Mouse (Mus musculus): ENCODE measurements around the gene Elmo1. TPM values are rescaled to one million over a fixed set of nuclear protein-coding genes. Genes with fewer than 3 reads are reported as not detected.

Gene Elmo1
- total RNA-seq, 1 experiment from 2014 or later, result 18.8 TPM

- no peak for DNase-seq
Measured at GRCm38 (mm10) chr13:20270148-20270547, 179.8 kb downstream of the Elmo1 start.

- DNase-seq, result peak; percentile 29
Measured at GRCm38 (mm10) chr13:20271799-20272198, 181.4 kb downstream of the Elmo1 start.

GRCm38 (mm10) chr13:20272562-20272961 lies 182.2 kb downstream of the Elmo1 start:
- no peak for DNase-seq

- no peak for DNase-seq
Measured at GRCm38 (mm10) chr13:20279889-20280288, 189.5 kb downstream of the Elmo1 start.

- no peak for DNase-seq
Measured at GRCm38 (mm10) chr13:20283891-20284290, 193.5 kb downstream of the Elmo1 start.

- no peak for DNase-seq
Measured at GRCm38 (mm10) chr13:20286680-20287079, 196.3 kb downstream of the Elmo1 start.

- no peak for DNase-seq
Measured at GRCm38 (mm10) chr13:20288393-20288792, 198.0 kb downstream of the Elmo1 start.

- no peak for DNase-seq
Measured at GRCm38 (mm10) chr13:20290412-20290811, 200.0 kb downstream of the Elmo1 start.

GRCm38 (mm10) chr13:20292348-20292747 lies 202.0 kb downstream of the Elmo1 start:
- peak; percentile 29 for DNase-seq

- no peak for DNase-seq
Measured at GRCm38 (mm10) chr13:20295278-20295970, 205.0 kb downstream of the Elmo1 start.

- peak; percentile 71 for DNase-seq
Measured at GRCm38 (mm10) chr13:20297841-20298240, 207.4 kb downstream of the Elmo1 start.

GRCm38 (mm10) chr13:20299424-20299823 lies 209.0 kb downstream of the Elmo1 start:
- DNase-seq, result no peak

- no peak for DNase-seq
Measured at GRCm38 (mm10) chr13:20300052-20300564, 209.7 kb downstream of the Elmo1 start.

- DNase-seq, result no peak
Measured at GRCm38 (mm10) chr13:20300626-20301025, 210.2 kb downstream of the Elmo1 start.

GRCm38 (mm10) chr13:20301760-20302159 lies 211.4 kb downstream of the Elmo1 start:
- DNase-seq, result no peak

- no peak for DNase-seq
Measured at GRCm38 (mm10) chr13:20305621-20306020, 215.2 kb downstream of the Elmo1 start.

- DNase-seq, result no peak
Measured at GRCm38 (mm10) chr13:20306180-20307177, 216.1 kb downstream of the Elmo1 start.

GRCm38 (mm10) chr13:20307381-20307780 lies 217.0 kb downstream of the Elmo1 start:
- DNase-seq, result no peak

GRCm38 (mm10) chr13:20311612-20312011 lies 221.2 kb downstream of the Elmo1 start:
- peak; percentile 79 for DNase-seq

GRCm38 (mm10) chr13:20313345-20313744 lies 222.9 kb downstream of the Elmo1 start:
- DNase-seq, result no peak

GRCm38 (mm10) chr13:20316139-20316538 lies 225.7 kb downstream of the Elmo1 start:
- no peak for DNase-seq

GRCm38 (mm10) chr13:20318615-20319219 lies 228.3 kb downstream of the Elmo1 start:
- DNase-seq, result no peak

- no peak for DNase-seq
Measured at GRCm38 (mm10) chr13:20320232-20320631, 229.8 kb downstream of the Elmo1 start.
